Mouse (Mus musculus) liver, embryonic 18 days (tissue): ENCODE results near the gene Ppp1r18. TPM values are rescaled to one million over a fixed set of nuclear protein-coding genes. Genes with fewer than 3 reads are reported as not detected.

Source experiments
- polyA plus RNA-seq: library from polyadenylated mRNA; depleted of rRNA; stranded (reverse); fragments of >200 nt; gene quantifications from 2 replicates; pipeline ENCODE4 v1.2.3, GENCODE M21; 2012; rRNA removed

The Ppp1r18 gene
- 17.4 and 18.6 TPM in 2 replicates for polyA plus RNA-seq

DNA sequence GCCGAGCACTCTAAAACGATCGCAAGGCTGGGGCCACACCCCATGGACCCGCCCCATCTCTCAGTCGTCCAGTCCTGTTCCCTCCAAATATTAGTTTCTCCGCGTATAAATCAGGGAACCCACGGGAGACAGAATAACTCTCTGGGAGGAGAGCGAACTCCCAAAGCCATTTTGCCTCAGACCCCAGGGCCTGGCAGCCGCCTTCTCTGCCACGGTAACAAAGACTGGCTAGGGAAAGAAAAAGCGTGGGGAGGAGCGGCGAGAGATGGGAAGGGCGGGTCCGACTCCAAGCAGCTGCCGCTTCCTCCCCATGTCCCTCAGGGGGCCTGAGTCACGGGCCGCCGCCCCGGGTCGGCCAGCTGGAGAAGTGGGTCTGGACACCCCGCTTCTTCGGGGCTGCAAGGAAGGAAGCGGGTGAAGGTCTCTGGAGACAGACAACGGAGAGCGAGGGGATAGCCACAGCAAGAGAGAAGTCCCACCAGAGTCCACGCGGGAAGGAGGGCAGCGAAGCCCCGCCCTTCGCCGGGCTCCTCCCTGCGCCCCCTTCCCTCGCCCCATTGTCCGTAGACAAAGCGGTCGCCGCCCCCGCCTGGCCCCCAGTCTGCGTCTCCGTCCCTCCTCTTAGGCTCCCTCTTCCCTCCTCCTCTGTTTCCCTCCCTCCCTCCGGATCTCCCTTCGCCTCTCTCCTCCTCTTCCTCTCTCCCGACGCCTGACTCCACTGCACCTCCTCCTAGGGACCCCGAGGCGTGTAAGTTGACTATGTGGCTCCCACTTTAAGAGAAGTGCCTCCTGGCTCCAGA is at the start of gene Ppp1r18:
Ppp1r18 (plus strand) TSS at position 113 of the 800 bp plus-strand sequence.

DNA sequence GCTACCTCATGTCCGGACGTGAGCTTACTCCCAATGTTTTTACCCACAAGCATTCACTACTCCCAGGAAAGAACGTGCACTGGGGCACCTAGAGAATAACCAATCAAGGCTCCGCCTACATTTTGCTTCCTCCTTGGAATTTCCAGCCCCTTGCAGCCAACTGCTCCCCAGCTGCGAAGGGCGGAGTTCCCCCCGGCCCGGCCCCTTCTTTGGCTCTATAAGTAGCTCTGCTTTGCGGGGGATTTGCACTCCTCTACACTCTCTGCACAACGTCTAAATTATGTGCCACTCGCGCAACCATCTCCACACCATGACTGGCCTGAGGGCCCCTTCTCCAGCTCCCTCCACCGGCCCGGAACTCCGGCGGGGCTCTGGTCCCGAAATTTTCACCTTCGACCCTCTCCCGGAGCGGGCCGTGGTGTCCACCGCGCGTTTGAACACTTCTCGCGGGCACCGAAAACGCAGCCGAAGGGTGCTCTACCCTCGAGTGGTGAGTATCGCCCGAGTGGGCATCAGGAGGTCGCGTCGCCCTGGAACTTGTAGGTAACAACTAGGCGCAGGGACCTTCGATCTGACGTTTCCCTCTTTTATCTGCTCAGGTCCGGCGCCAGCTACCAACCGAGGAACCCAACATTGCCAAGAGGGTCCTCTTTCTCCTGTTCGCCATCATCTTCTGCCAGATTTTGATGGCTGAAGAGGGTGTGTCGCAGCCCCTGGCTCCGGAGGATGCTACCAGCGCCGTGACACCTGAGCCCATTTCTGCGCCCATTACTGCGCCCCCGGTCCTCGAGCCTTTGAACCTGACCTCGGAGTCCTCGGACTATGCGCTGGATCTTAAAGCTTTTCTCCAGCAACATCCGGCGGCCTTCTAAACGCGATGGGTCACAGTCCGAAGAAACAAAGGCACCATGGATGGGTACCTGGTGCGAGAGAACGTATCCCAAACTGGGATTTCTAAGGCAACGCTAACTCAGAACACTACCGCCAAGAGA is 43.7 kb upstream of the Ppp1r18 start, which contains the start of gene Ier3:
Ier3 (plus strand) TSS at position 246 of the 992 bp plus-strand sequence.

DNA sequence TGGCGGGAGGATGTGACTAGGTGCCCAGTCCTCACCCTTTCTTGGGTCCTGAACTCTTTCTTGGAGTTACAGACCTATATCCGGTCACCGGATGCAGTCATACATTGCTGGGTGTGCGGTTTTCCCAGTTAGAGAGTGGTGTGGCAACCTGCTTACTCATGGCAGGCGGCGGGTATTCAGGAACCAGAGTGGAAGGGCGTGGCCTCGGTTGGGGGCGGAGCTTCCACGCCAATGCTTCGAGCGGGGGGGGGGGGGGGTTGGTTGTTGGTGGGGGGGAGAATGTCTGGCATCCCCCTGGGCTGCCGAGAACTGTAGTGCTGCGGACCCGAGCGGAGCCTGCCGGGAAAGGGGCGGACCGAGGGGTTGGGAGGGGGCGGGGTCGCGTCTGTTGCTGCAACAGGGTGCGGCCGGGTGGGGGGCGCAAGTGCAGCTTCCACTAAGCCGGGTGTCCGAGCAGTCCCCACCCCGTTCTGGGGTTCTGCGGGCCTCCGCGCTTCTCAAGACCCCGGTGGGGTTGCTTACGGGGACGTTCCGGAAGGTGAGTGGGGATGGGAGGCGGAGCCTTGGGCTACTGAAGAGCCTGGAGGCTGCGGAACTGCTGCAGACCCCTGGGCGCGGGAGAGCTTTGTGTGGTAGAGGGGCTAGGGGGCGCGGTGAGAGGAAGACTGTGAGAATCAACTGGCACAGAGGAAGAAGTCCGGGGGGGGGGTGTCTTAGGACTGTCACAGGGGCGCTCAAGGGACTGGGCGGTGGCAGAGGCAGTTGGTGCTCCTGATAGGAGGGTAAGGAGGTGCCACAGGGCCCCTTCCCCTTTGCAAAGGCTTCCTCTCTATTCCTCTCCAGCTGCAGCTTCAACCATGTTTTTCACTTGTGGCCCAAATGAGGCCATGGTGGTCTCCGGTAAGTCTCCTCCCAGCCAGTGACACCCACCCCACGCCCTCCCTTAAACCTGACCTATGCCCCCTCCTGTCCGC is 42.1 kb upstream of the Ppp1r18 start, which contains the start of gene Flot1:
Flot1 (plus strand) TSS at position 267 of the 974 bp plus-strand sequence.

GRCm38 (mm10) chr17:35838122-35838544 is 27.3 kb upstream of the Ppp1r18 start, which contains the start of gene Tubb5:
Tubb5 (minus strand) TSS chr17:35838306.

GRCm38 (mm10) chr17:35841076-35841950 is 24.1 kb upstream of the Ppp1r18 start, which contains the start of gene Mdc1:
Mdc1 (plus strand) TSS chr17:35841515.

DNA sequence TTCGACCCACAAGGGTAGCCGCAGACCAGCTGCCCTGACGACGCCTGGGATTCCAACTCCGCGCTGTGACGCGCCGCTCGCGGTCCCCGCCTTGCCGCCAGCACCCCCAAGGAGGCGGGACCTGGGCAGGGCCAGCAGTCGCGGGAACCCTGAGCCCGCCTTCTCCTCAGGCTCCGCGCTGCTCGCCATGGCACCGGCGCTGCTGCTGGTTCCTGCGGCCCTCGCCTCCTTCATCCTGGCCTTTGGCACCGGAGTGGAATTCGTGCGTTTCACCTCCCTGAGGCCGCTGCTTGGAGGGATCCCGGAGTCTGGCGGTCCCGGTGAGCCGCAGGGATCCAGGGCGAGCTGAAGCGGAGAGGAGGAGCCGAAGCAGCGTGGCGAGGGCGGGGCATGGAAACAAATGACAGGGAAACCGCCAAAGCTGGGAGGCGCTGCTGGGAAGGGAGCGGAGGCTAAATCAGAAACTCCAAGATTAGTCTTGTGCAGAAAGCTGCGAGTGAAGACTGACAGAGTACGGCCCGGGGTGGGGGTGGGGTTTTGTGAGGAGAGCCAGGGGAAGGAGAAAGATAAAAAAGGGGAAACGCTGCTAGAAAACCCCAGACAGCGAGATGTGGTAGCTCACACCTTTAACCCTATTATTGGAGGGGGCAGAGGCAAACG is 4.1 kb upstream of the Ppp1r18 start, which contains the start of gene Nrm:
Nrm (plus strand) TSS at position 121 of the 660 bp plus-strand sequence.

GRCm38 (mm10) chr17:35879245-35880057 is 14.1 kb downstream of the Ppp1r18 start, which contains the start of gene Dhx16:
Dhx16 (plus strand) TSS chr17:35879819.

GRCm38 (mm10) chr17:35896781-35897643 is 31.6 kb downstream of the Ppp1r18 start, which contains the start of gene 2310061I04Rik:
2310061I04Rik (minus strand) TSS chr17:35897431.

GRCm38 (mm10) chr17:35909919-35910369 is 44.6 kb downstream of the Ppp1r18 start, which contains the start of gene Atat1:
Atat1 (minus strand) TSS chr17:35910075.

DNA sequence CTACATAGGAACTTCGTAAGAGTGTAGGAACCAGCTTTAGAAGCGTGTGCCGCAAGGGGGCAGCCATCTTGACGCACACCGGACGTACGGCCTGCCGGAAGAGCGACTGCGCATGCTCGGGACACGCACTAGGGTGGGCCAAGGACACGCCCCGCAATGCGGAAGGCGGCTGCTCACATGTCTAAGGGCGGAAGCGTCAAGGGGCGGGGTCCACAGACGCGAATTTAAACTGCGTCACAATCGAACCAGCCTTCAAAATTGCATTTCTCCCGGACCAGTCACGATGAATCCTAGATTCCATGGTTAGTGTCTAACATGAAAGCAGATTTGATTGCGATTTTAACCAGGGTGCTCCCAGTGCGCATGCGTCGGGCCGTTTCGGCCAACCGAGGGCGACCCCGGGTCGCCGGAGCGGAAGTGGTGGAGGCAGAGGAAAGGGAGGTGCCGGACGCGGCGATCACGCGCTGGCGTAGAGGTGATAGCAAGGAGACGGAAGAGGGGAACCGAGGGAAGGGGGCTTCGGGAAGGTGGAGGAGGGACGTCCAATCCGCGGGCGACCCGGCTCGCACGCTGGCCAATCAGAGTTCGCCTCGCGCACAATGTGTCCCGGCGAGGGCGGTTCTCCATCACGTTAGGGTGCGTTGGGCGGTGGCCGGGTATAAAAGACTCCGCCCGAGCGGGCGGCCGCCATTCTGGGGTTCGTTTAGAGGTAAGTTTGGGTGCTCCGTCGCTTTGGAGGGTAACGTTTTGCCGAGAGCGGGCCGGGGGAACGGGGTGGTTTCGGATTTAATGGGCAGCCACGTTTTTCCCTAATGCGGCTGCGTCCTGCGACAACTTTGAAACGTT is 51.1 kb downstream of the Ppp1r18 start, which contains the start of the genes Mrps18b and Ppp1r10:
Mrps18b (minus strand) TSS at position 93 of the 846 bp plus-strand sequence.
Ppp1r10 (plus strand) TSS at position 138 of the 846 bp plus-strand sequence.

Other genes with a start within 250 kb of the Ppp1r18 start
- gene Gm9573, start 239.0 kb upstream of the Ppp1r18 start, polyA plus RNA-seq = not detected in 2 replicates
- gene Mucl3, start 221.9 kb upstream of the Ppp1r18 start, polyA plus RNA-seq = 0.01 TPM in 2 replicates
- 6.9 and 8.3 TPM in 2 replicates for gene Vars2, start 198.0 kb upstream of the Ppp1r18 start, polyA plus RNA-seq
- 14.3 and 15.4 TPM in 2 replicates for gene Gtf2h4, start 191.9 kb upstream of the Ppp1r18 start, polyA plus RNA-seq
- 2.2 TPM in 2 replicates for gene Ddr1, start 161.0 kb upstream of the Ppp1r18 start, polyA plus RNA-seq
- 5.5 and 6.5 TPM in 2 replicates for gene Ier3, start 43.9 kb upstream of the Ppp1r18 start, polyA plus RNA-seq
- gene Flot1, start 42.4 kb upstream of the Ppp1r18 start, polyA plus RNA-seq = 31.0 and 40.2 TPM in 2 replicates
- gene Tubb5, start 27.3 kb upstream of the Ppp1r18 start, polyA plus RNA-seq = 251 and 259 TPM in 2 replicates
- 4.3 and 4.5 TPM in 2 replicates for gene Mdc1, start 24.1 kb upstream of the Ppp1r18 start, polyA plus RNA-seq
- 10.7 and 11.1 TPM in 2 replicates for gene Nrm, start 4.3 kb upstream of the Ppp1r18 start, polyA plus RNA-seq
- gene Dhx16, start 14.2 kb downstream of the Ppp1r18 start, polyA plus RNA-seq = 36.4 and 41.5 TPM in 2 replicates
- gene 2310061I04Rik, start 31.8 kb downstream of the Ppp1r18 start, polyA plus RNA-seq = 11.1 and 12.8 TPM in 2 replicates
- 9.1 and 9.2 TPM in 2 replicates for gene Atat1, start 44.5 kb downstream of the Ppp1r18 start, polyA plus RNA-seq
- gene Mrps18b, start 50.8 kb downstream of the Ppp1r18 start, polyA plus RNA-seq = 47.1 and 48.3 TPM in 2 replicates
- 13.7 and 14.0 TPM in 2 replicates for gene Ppp1r10, start 50.8 kb downstream of the Ppp1r18 start, polyA plus RNA-seq
- 33.2 and 37.2 TPM in 2 replicates for gene Abcf1, start 104.2 kb downstream of the Ppp1r18 start, polyA plus RNA-seq
- gene Gnl1, start 114.3 kb downstream of the Ppp1r18 start, polyA plus RNA-seq = 4.6 and 5.7 TPM in 2 replicates
- gene Prr3, start 114.6 kb downstream of the Ppp1r18 start, polyA plus RNA-seq = 6.0 and 6.7 TPM in 2 replicates
- 14.1 and 14.9 TPM in 2 replicates for gene H2-T24, start 155.0 kb downstream of the Ppp1r18 start, polyA plus RNA-seq
- gene H2-T23, start 167.3 kb downstream of the Ppp1r18 start, polyA plus RNA-seq = 112 and 121 TPM in 2 replicates
- 14.6 and 16.9 TPM in 2 replicates for gene H2-T22, start 177.2 kb downstream of the Ppp1r18 start, polyA plus RNA-seq
- not detected in 2 replicates for gene Gm6034, start 177.4 kb downstream of the Ppp1r18 start, polyA plus RNA-seq
- 0.03 and 0.16 TPM in 2 replicates for gene Gm11127, start 192.8 kb downstream of the Ppp1r18 start, polyA plus RNA-seq